Mouse (Mus musculus) liver, postnatal 0 days (tissue): ENCODE data around the gene Cdk13.

Source experiments
- CTCF ChIP-seq: sonication (generic); IDR thresholded peaks from 2 replicates; pipeline ENCODE4 v1.5.1; 2016; ENCODE audit warnings: antibody characterized with exemption, low read depth
- EP300 ChIP-seq: IDR thresholded peaks from 2 replicates; pipeline ENCODE4 v1.6.1; 2016; ENCODE audit warnings: antibody characterized with exemption, low read depth, mild to moderate bottlenecking

DNA sequence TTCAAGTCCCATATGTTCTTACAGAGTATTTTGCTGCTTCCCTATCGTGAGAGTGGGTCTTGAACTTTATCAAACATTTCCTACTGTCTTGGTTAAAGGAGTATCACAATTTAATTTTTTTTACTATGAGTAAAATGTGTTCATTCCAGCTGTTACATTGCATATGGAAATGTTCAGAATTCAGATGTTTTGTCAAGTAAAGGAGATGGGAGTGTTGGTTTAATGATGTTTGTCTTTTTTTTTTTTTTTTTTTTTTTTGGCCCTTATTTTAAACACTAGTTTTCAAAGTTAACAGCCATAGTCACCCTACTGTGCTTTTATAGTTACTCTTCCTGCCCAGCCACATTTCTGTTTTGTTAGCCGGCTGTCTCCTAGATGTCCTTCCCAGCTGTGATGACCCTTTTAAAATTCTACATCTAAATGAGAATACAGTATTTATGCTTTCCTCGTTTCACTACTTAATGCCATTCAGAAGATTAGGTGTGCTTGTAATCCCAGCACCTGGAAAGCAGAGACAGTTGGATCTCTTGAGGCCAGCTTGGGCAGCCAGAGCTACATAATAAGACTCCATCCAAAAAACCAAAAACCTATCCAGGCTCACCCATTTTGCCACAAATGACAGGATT, 104.7 kb downstream of the Cdk13 start:
- TF ChIP-seq CTCF (no peak), EP300 (no peak)
